Mouse (Mus musculus) forebrain, embryonic 12.5 days (tissue): ENCODE measurements around the gene P2ry12. TPM values are rescaled to one million over a fixed set of nuclear protein-coding genes. Genes with fewer than 3 reads are reported as not detected.

Experiments used
- ATAC-seq: fragments of 200-750 bp; cut with Nextera tagmentation; 2 replicates; pipeline ENCODE4 v1.8.0; 2017; ENCODE audit warnings: moderate TSS enrichment; ENCODE audit not compliant: low FRiP score
- H3K27ac ChIP-seq: fragments of 300-500 bp; sonication (generic); 2 replicates; pipeline ENCODE4 v1.5.1; 2016; ENCODE audit warnings: mild to moderate bottlenecking
- H3K27me3 ChIP-seq: fragments of 300-500 bp; sonication (generic); 2 replicates; pipeline ENCODE4 v1.6.1; 2016; ENCODE audit warnings: mild to moderate bottlenecking
- H3K36me3 ChIP-seq: fragments of 300-500 bp; sonication (generic); replicated peaks from 2 replicates; pipeline ENCODE4 v1.6.1; 2016; ENCODE audit warnings: mild to moderate bottlenecking
- H3K4me1 ChIP-seq: fragments of 300-500 bp; sonication (generic); 2 replicates; pipeline ENCODE4 v1.6.1; 2016
- H3K4me2 ChIP-seq: fragments of 300-500 bp; sonication (generic); 2 replicates; pipeline ENCODE4 v1.6.1; 2016; ENCODE audit warnings: mild to moderate bottlenecking, moderate library complexity
- H3K4me3 ChIP-seq: fragments of 300-500 bp; sonication (generic); replicated peaks from 2 replicates; pipeline ENCODE4 v1.5.1; 2016; ENCODE audit warnings: mild to moderate bottlenecking
- H3K9ac ChIP-seq: fragments of 300-500 bp; sonication (generic); 2 replicates; pipeline ENCODE4 v1.6.1; 2016; ENCODE audit warnings: mild to moderate bottlenecking
- H3K9me3 ChIP-seq: fragments of 300-500 bp; sonication (generic); 2 replicates; pipeline ENCODE4 v1.6.1; 2016
- WGBS: fragments of 180-500 bp; shearing (Covaris S2); methylation state at CpG from one replicate; pipeline ENCODE4 v1.1.7; 2016; 5-methylcytosine and 5-hydroxymethylcytosine counted together
- polyA plus RNA-seq: library from polyadenylated mRNA; unstranded; fragments of >200 nt; fragmentation: Nextera tagmentation; extraction: Ambion mirVana; gene quantifications from 2 replicates; pipeline ENCODE4 v1.2.1, GENCODE M21; 2016

The P2ry12 gene
- polyA plus RNA-seq, 1 experiment from 2014 or later = 4.4 TPM

DNA sequence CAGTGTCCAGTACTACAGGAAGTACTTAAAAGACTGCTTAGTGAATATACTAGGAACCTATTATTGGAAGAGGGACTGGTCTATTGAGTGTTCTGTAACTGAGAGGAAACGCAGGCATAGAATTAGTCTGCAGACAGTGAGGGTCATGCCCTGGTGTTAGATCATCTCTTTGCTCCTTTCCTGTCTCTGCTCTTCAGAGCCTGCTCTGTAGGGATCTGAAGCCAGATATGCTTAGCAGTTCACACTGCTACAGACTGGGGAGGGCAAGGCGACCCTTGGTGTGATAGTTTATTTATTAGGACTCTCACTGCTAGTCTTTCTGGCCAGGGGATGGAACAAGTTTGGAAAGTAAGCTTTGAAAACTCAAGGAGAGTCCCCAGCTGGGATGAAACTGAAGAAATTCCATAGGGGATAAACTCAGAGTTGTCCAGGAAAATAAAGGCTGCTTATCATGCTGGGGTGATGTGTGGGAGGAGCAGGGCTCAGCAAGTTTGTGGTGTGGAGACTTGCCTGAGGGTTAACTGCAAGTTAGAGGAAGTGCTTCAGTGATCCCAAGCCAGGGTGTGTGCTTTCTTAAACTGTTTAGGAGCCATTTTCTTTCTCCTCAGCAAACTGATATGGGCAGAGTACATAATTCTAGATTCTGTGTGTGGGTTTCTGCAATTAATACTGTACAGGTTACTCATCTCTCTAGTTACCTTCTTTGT is 92.6 kb downstream of the P2ry12 start:
- no peak for ATAC-seq
- WGBS = 68% methylated on average over 2 of the region's 2 CpGs
- Histone ChIP-seq H3K9ac (no peak overlapping the region), H3K4me2 (no peak overlapping the region), H3K4me1 (no peaks in the 10 kb centered on the region), H3K27me3 (no peaks in the 10 kb centered on the region), H3K9me3 (no peaks in the 10 kb centered on the region), H3K36me3 (no peaks in the 10 kb centered on the region), H3K27ac (no peak overlapping the region), H3K4me3 (no peak overlapping the region)

DNA sequence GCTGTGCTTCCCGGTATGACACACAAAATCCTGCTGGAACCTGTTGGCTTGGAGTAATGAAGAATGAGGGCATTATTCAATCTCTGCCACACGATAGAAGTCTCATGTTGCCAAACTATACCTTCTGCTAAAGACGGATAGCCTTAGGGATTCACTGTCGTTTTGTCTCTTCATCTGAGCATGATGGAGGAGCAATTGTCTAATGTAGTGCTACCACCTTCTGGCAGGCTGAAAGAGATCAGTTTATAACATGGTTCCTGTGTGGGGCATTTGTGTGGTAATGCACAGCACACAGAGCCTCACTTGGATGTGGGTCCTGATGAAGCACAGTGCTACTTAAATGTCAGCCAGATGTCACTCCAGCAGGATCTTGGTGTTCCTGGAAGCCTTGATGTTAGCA is 93.5 kb downstream of the P2ry12 start:
- 82% methylated on average over 4 of the region's 4 CpGs for WGBS

DNA sequence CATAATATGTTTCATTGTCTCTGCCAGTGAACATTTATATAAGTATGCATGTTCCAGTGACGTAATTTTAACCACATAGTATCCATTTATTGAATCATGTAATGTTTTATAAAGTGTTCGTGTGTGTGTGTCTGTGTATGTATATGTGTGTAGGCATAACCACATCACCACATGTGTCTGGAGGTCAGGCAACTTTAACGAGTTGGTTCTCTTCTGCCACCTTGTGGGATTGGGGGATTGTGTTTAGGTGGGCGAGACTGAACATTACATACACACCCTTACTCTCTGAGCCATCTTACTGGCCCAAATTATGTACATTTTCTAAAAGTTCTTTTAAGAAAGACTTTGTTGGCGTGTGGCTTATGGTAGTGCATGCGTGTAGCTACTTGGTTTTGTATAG is 94.2 kb downstream of the P2ry12 start:
- H3K4me2 ChIP-seq = no peak overlapping the region
- H3K36me3 ChIP-seq = no peaks in the 10 kb centered on the region
- H3K4me1 ChIP-seq = no peaks in the 10 kb centered on the region
- H3K27me3 ChIP-seq = no peaks in the 10 kb centered on the region
- no peak overlapping the region for H3K9ac ChIP-seq
- 89% methylated on average over 6 of the region's 6 CpGs for WGBS
- no peak overlapping the region for H3K27ac ChIP-seq
- ATAC-seq = no peak
- H3K9me3 ChIP-seq = no peaks in the 10 kb centered on the region
- no peak overlapping the region for H3K4me3 ChIP-seq

More for the DNA sequence above, 93.5 kb downstream of the P2ry12 start:
- Histone ChIP-seq H3K27me3 (no peaks in the 10 kb centered on the region), H3K9me3 (no peaks in the 10 kb centered on the region), H3K27ac (no peak overlapping the region), H3K36me3 (no peaks in the 10 kb centered on the region), H3K4me1 (no peaks in the 10 kb centered on the region), H3K4me3 (no peak overlapping the region), H3K9ac (no peak overlapping the region), H3K4me2 (no peak overlapping the region)
- no peak for ATAC-seq

DNA sequence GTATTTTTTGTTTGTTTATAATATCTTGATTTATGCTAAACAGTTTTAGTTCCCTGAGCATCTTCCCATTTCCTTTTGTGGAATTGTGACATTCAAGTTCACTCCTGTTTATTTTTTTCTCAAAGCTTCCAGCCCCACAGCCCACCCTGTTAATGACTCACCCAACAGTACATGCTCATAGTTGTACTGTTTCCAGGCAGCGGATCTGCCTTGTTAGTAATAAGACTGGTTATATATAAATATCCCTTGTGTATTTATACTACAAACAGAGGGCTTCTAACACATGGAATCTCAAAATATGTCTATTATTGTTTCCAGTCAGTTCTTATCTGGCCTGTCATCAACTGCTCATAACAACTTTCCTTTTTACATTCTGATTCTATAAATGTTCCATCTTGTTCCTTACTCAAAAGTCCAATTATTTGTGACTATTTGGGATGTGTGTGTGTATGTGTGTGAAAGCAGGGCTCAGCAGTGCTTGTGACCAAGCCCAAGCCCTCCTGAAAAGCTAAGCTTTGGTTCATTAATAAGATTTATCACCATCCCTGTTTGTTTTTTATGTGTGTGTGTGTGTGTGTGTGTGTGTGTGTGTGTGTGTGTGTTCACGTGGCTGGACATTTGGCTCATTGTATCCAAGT is 95.1 kb downstream of the P2ry12 start:
- H3K4me1 ChIP-seq = no peaks in the 10 kb centered on the region
- ATAC-seq = no peak
- no peak overlapping the region for H3K4me3 ChIP-seq
- no peak overlapping the region for H3K9ac ChIP-seq
- H3K9me3 ChIP-seq = no peaks in the 10 kb centered on the region
- H3K27ac ChIP-seq = no peak overlapping the region
- H3K36me3 ChIP-seq = no peaks in the 10 kb centered on the region
- 82% methylated on average over 2 of the region's 2 CpGs for WGBS
- no peak overlapping the region for H3K4me2 ChIP-seq
- H3K27me3 ChIP-seq = no peaks in the 10 kb centered on the region

Other genes with a start within 250 kb of the P2ry12 start
- gene Gpr171, start 161.1 kb downstream of the P2ry12 start, polyA plus RNA-seq = 1.9 and 2.1 TPM in 2 replicates
- gene P2ry14, start 109.3 kb downstream of the P2ry12 start, polyA plus RNA-seq = 2.8 and 3.4 TPM in 2 replicates
- gene Gpr87, start 67.8 kb downstream of the P2ry12 start, polyA plus RNA-seq = 0.15 and 0.17 TPM in 2 replicates
- 0.58 and 1.2 TPM in 2 replicates for gene P2ry13, start 52.0 kb downstream of the P2ry12 start, polyA plus RNA-seq
- gene Igsf10, start 81.5 kb upstream of the P2ry12 start, polyA plus RNA-seq = 3.7 and 4.1 TPM in 2 replicates